Mouse (Mus musculus): ENCODE results near the gene Zbtb17. TPM values are rescaled to one million over a fixed set of nuclear protein-coding genes. Genes with fewer than 3 reads are reported as not detected.

Zbtb17 gene
- polyA plus RNA-seq, 2 experiments from 2014 or later = 13.6 to 16.3 TPM

DNA sequence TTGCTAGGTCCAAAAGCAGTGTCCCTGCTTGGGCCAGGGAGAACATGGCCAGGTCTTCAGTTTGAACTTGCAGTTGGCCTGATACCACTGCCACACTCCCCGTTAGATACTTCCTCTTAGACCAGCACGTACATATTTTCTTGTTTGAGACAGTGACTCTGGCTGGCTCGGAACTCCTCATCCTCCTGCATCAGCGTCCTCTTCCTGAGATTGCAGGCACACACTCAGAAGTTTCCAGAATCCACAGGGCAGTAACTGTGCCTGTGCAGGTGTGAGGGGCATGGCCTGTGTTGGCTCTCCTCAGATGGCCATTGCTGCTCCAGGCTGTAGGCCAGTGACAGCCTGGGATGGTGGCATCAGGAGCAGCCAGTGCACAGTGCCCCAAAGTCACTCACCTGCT lies 16.0 kb downstream of the Zbtb17 start:
- ATAC-seq = no peak

GRCm38 (mm10) chr4:141461088-141461487 lies 16.6 kb downstream of the Zbtb17 start:
- no peak for ATAC-seq

DNA sequence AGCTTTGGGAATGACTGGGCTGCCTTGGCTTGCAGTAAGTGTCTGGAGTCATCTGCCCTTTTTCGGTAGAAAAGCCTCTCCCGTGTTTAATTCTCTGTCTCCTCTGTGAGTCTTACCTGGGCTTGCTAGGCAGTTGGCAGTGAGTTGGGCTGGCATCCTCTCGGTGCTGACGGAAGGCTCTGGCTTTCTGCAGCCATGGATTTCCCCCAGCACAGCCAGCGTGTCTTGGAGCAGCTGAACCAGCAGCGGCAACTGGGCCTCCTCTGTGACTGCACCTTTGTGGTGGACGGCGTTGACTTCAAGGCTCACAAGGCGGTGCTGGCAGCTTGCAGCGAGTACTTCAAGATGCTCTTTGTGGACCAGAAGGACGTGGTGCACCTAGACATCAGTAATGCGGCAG lies 17.1 kb downstream of the Zbtb17 start:
- ATAC-seq = no peak

DNA sequence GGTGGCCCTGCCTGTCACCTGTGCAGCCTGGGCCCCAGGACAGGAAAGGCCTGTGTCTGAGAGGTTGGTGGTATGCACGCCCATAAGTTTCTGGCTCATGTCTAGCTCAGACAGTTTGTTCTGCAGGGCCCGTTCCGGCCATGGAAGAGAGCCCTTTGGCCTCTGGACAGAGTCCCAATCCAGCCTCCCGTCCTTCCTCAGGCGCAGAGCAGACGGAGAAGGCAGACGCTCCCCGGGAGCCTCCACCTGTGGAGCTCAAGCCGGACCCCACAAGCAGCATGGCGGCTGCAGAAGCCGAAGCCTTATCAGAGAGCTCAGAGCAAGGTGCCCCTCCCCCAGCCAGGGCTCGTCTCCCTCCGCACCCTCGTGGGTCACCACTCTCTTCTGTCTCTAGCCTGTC lies 19.0 kb downstream of the Zbtb17 start:
- no peak for ATAC-seq

DNA sequence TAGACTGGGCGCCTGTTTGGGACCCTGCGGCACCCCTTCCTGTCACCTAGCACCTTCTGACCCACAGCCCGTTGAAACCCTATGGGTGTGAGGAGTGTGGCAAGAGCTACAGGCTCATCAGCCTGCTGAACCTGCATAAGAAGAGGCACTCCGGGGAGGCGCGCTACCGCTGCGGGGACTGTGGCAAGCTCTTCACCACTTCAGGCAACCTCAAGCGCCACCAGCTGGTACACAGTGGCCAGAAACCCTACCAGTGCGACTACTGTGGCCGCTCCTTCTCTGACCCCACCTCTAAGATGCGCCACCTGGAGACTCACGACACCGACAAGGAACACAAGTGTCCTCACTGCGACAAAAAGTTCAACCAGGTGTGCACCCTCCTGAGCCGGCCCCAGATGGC lies 20.3 kb downstream of the Zbtb17 start:
- no peak for ATAC-seq

GRCm38 (mm10) chr4:141465512-141466288 lies 21.2 kb downstream of the Zbtb17 start:
- no peak for ATAC-seq

- ATAC-seq = no peak
Measured at GRCm38 (mm10) chr4:141466289-141466795, 21.9 kb downstream of the Zbtb17 start.

DNA sequence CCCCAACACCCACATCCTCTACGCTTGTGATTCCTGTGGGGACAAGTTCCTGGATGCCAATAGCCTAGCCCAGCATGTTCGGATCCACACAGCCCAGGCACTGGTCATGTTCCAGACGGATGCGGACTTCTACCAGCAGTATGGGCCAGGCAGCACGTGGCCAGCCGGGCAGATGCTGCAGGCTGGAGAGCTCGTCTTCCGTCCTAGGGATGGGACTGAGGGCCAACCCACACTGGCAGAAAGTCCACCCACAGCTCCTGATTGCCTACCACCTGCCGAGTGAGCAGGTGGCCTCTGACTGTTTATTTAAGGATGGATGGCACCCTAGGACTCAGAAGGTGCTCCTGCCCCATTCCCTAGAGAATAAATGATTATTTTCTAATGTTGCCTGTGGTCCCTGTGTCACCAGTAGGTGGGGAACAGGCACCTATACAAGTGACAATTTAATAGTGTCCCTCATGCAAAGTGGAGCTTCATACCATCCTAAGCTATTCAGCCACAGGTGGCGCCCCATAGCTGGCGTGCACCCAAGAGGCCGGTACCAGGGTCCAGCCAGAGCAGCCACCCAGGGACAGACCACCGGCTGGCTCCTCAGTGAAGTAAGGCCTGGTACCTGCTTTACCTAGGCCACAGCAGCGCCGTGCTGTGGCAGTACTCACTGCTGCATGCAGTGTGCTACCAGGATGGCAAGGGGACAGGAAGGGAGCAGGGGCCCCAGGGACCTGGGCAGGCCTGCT lies 22.6 kb downstream of the Zbtb17 start:
- ATAC-seq = no peak

- no peak for ATAC-seq
Measured at GRCm38 (mm10) chr4:141467581-141467927, 23.1 kb downstream of the Zbtb17 start.

- ATAC-seq = no peak
Measured at GRCm38 (mm10) chr4:141468576-141468975, 24.1 kb downstream of the Zbtb17 start.

DNA sequence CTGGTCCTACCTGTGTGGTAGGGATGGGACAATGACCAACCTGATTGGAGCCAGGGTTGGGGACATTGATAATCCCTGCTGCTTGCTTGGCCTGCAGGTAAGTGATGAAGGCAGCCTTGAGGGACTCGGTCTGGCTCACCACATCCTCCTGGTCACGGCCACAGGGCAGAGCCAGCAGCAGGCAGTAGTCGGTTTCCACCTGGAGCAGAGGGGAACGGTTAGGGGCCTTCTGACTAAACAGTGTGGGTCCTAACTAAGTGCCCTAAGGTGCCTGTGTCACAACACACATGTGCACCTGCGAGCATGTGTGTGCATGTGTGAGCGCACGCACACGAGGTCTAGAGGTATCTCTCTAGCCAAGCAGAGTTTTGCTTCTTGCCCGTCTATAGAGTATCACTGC lies 24.9 kb downstream of the Zbtb17 start:
- ATAC-seq = no peak

- ATAC-seq = no peak
Measured at GRCm38 (mm10) chr4:141471491-141471890, 27.0 kb downstream of the Zbtb17 start.

DNA sequence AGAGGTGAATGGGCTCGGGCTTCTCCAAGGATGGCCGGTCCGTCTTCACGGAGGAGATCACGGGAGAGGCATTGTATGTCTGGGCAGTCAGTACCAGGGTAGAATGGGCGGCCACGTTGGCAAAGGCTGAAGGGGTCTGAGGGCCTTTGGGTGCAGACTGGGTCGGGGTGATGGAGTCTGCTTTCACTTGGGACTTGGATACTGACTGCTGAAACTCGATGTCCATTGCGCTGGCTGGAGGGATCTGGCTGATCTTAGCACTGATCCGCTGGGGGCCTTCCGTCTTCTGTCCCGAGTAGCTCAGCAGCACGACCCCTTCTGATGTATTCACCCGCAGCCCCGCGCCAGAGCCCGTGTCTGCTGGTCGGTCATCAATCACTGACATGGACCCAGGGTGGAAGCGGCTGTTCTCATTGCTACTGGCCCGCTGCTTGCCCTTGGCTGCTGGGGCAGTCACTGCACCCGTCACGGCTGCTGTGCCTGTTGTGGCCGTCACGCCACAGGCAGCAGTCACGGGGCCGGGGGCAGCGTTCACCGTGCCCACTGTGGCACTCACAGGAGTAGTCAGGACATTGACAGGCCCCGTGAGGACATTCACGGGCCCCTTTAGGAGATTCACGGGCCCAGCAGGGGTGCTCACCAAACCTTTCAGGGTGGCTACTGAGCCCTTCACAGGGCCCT lies 28.3 kb downstream of the Zbtb17 start:
- no peak for ATAC-seq

GRCm38 (mm10) chr4:141474431-141474830 lies 30.0 kb downstream of the Zbtb17 start:
- ATAC-seq = no peak

DNA sequence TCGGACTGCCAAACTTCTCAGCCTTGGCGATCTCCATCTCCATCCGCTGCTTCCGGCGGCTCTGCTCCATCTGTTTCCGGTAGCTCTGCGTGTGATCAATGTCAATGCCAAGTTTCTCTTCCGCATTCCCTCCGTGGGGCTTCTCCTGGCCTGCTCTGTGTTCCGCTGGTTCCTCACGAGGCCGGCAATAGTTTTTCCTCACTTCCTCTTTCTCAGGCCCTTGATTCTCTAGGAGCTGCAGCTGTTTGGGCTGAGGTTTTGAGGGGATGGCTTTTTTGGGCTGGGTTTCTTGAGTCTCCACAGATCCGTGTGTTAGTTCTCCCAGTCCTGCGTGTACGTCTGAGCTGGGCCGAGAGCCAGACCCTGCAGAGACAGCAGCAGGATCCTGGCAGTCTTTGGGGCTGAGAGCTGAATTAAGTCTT lies 33.2 kb downstream of the Zbtb17 start:
- ATAC-seq = no peak

GRCm38 (mm10) chr4:141478225-141478624 lies 33.8 kb downstream of the Zbtb17 start:
- no peak for ATAC-seq

- ATAC-seq = no peak
Measured at GRCm38 (mm10) chr4:141478794-141479193, 34.3 kb downstream of the Zbtb17 start.

DNA sequence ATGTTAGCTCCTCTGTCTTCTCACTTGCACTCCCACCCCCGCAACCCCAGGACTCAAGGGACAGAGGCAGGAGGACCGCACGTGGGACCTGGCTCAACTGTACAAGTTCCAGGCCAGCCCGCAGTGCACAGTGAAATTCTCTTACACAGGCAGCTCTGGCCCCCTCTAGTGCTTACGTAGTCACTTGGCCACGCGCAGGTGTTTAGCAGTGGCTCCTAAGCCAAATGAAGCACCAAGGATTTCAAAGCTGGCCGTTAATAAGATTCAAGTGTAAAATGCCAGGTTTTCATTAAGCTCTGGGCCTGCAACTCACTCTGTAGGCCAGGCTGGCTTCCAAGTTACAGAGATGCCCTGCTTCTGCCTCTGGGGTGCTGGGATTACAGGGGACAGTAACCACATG lies 35.0 kb downstream of the Zbtb17 start:
- ATAC-seq = no peak

DNA sequence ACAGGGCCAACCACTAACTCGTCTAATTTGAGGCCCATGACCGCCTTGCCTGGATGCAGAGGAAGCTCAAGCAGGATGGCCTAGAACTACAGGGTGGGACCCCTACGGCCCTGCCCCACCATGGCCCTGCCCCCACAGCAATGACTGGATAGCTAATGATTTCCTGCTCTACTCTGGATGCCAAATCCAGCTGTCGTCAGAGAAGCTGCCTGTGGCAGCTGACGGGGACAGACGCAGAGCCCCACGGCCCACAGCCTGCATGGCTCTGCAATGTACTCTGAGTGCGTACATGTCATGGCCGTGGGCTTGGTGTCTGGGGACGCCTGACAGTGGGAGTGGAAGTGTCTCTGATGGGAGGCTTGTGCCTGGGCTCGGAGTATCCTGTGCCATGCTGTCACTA lies 39.6 kb downstream of the Zbtb17 start:
- ATAC-seq = no peak

GRCm38 (mm10) chr4:141487581-141487980 lies 43.1 kb downstream of the Zbtb17 start:
- no peak for ATAC-seq

GRCm38 (mm10) chr4:141488670-141489069 lies 44.2 kb downstream of the Zbtb17 start:
- no peak for ATAC-seq

- ATAC-seq = no peak
Measured at GRCm38 (mm10) chr4:141500637-141501036, 56.2 kb downstream of the Zbtb17 start.

GRCm38 (mm10) chr4:141501058-141501457 lies 56.6 kb downstream of the Zbtb17 start:
- no peak for ATAC-seq
